Mouse (Mus musculus): ENCODE results near the gene Tnk1. TPM values are rescaled to one million over a fixed set of nuclear protein-coding genes. Genes with fewer than 3 reads are reported as not detected.

Gene Tnk1
- total RNA-seq, 4 experiments from 2014 or later = not detected

- peak in 1 of 2 experiments; percentile 60 for DNase-seq (ENCODE audit: low spot score in 2 of 2)
These were observed 54.5 kb downstream of the Tnk1 start for GRCm38 (mm10) chr11:69803786-69804651.

- no peak for DNase-seq (ENCODE audit: low spot score in 2 of 2)
These were observed 55.2 kb downstream of the Tnk1 start for GRCm38 (mm10) chr11:69803328-69803727.

- DNase-seq (ENCODE audit: low spot score in 2 of 2) = peak; percentile 53 to 66
These were observed 55.9 kb downstream of the Tnk1 start for GRCm38 (mm10) chr11:69802648-69803105.

GRCm38 (mm10) chr11:69801379-69801977 is 57.1 kb downstream of the Tnk1 start, which contains the start of gene Fgf11:
Gene Fgf11, minus strand, starts transcription at chr11:69801857.
- DNase-seq (ENCODE audit: low spot score in 2 of 2) = no peak

Small RNAs within 50 kb of the gene (microRNA-seq; reads per million reads assigned to microRNA genes)
- 0 reads per million in 2 experiments for gene Mir6924

Other genes with a start within 250 kb of the Tnk1 start
- under 1 TPM in 2 of 4 experiments, not detected in 2; 0.59 to 0.92 TPM for gene Shbg, start 240.8 kb downstream of the Tnk1 start, total RNA-seq (2022)
- gene Sat2, start 236.7 kb downstream of the Tnk1 start, total RNA-seq (2022) = 10 to 100 TPM; 13.3 to 19.2 (median 14.8) TPM
- 100 to 1,000 TPM; 132 to 154 (median 139) TPM for gene Fxr2, start 225.7 kb downstream of the Tnk1 start, total RNA-seq (2022)
- not detected for gene Sox15, start 203.4 kb downstream of the Tnk1 start, total RNA-seq (2022)
- 10 to 100 TPM; 51.3 to 60.6 (median 56.8) TPM for gene Mpdu1, start 196.1 kb downstream of the Tnk1 start, total RNA-seq (2022)
- 100 to 1,000 TPM in 1 of 4 experiments, 10 to 100 TPM in 3; 10.8 to 113 (median 55.2) TPM for gene Cd68, start 192.6 kb downstream of the Tnk1 start, total RNA-seq (2022)
- gene Eif4a1, start 186.3 kb downstream of the Tnk1 start, total RNA-seq (2022) = 100 to 1,000 TPM; 319 to 328 (median 325) TPM
- 100 to 1,000 TPM in 3 of 4 experiments, 10 to 100 TPM in 1; 82.9 to 123 (median 105) TPM for gene Senp3, start 176.6 kb downstream of the Tnk1 start, total RNA-seq (2022)
- 1 to 10 TPM; 2.9 to 3.8 (median 3.2) TPM for gene Tnfsf13, start 172.9 kb downstream of the Tnk1 start, total RNA-seq (2022)
- gene Tnfsf12, start 162.9 kb downstream of the Tnk1 start, total RNA-seq (2022) = 10 to 100 TPM in 3 of 4 experiments, 1 to 10 TPM in 1; 9.5 to 17.3 (median 14.4) TPM
- 1 to 10 TPM in 3 of 4 experiments, under 1 TPM in 1; 0.83 to 2.2 (median 1.3) TPM for gene Tnfsfm13, start 162.6 kb downstream of the Tnk1 start, total RNA-seq (2022)
- 10 to 100 TPM; 53.8 to 60.8 (median 59.1) TPM for gene Polr2a, start 100.1 kb downstream of the Tnk1 start, total RNA-seq (2022)
- gene Slc35g3, start 96.8 kb downstream of the Tnk1 start, total RNA-seq (2022) = not detected
- gene Zbtb4, start 92.8 kb downstream of the Tnk1 start, total RNA-seq (2022) = 100 to 1,000 TPM; 121 to 145 (median 129) TPM
- 1 to 10 TPM in 3 of 4 experiments, under 1 TPM in 1; 0.49 to 2.2 (median 1.1) TPM for gene Chrnb1, start 62.8 kb downstream of the Tnk1 start, total RNA-seq (2022)
- gene Fgf11, start 56.9 kb downstream of the Tnk1 start, total RNA-seq (2022) = 10 to 100 TPM; 26.1 to 36.5 (median 30.6) TPM
- gene Tmem102, start 53.1 kb downstream of the Tnk1 start, total RNA-seq (2022) = under 1 TPM in 2 of 4 experiments, not detected in 2; 0.17 to 0.47 TPM
- not detected for gene Gm39566, start 43.4 kb downstream of the Tnk1 start, total RNA-seq (2022)
- not detected for gene Spem2, start 40.3 kb downstream of the Tnk1 start, total RNA-seq (2022)
- under 1 TPM in 2 of 4 experiments, not detected in 2; 0.31 to 0.75 TPM for gene Spem1, start 36.5 kb downstream of the Tnk1 start, total RNA-seq (2022)
- gene Nlgn2, start 20.9 kb downstream of the Tnk1 start, total RNA-seq (2022) = 100 to 1,000 TPM; 189 to 200 (median 199) TPM
- 100 to 1,000 TPM; 113 to 131 (median 121) TPM for gene Tmem256, start 20.2 kb downstream of the Tnk1 start, total RNA-seq (2022)
- 10 to 100 TPM; 17.1 to 21.8 (median 20.0) TPM for gene Plscr3, start 12.4 kb downstream of the Tnk1 start, total RNA-seq (2022)
- not detected for gene Tmem95, start 19.3 kb upstream of the Tnk1 start, total RNA-seq (2022)
- 1 to 10 TPM; 1.4 to 2.8 (median 1.6) TPM for gene Kctd11, start 22.7 kb upstream of the Tnk1 start, total RNA-seq (2022)
- gene Acap1, start 36.8 kb upstream of the Tnk1 start, total RNA-seq (2022) = under 1 TPM in 2 of 4 experiments, not detected in 2; 0.14 to 0.34 TPM
- gene 2810408A11Rik, start 42.3 kb upstream of the Tnk1 start, total RNA-seq (2022) = under 1 TPM in 2 of 4 experiments, not detected in 2; 0.64 to 0.72 TPM
- 100 to 1,000 TPM in 3 of 4 experiments, 10 to 100 TPM in 1; 92.4 to 126 (median 112) TPM for gene Neurl4, start 42.3 kb upstream of the Tnk1 start, total RNA-seq (2022)
- gene Gps2, start 55.2 kb upstream of the Tnk1 start, total RNA-seq (2022) = 10 to 100 TPM; 28.2 to 44.5 (median 38.4) TPM
- 100 to 1,000 TPM; 395 to 425 (median 420) TPM for gene Eif5a, start 63.2 kb upstream of the Tnk1 start, total RNA-seq (2022)
- gene Ybx2, start 77.1 kb upstream of the Tnk1 start, total RNA-seq (2022) = 10 to 100 TPM; 10.6 to 18.7 (median 13.9) TPM
- 1 to 10 TPM; 3.0 to 4.6 (median 3.8) TPM for gene Slc2a4, start 89.5 kb upstream of the Tnk1 start, total RNA-seq (2022)
- gene Cldn7, start 106.0 kb upstream of the Tnk1 start, total RNA-seq (2022) = not detected
- 100 to 1,000 TPM; 108 to 123 (median 119) TPM for gene Ctdnep1, start 122.4 kb upstream of the Tnk1 start, total RNA-seq (2022)
- gene Elp5, start 123.8 kb upstream of the Tnk1 start, total RNA-seq (2022) = 10 to 100 TPM; 69.7 to 96.0 (median 77.7) TPM
- gene Gabarap, start 132.4 kb upstream of the Tnk1 start, total RNA-seq (2022) = 100 to 1,000 TPM; 232 to 255 (median 246) TPM
- 10 to 100 TPM; 45.2 to 59.7 (median 49.7) TPM for gene Phf23, start 137.0 kb upstream of the Tnk1 start, total RNA-seq (2022)
- gene Dvl2, start 141.9 kb upstream of the Tnk1 start, total RNA-seq (2022) = 10 to 100 TPM; 35.4 to 54.0 (median 41.6) TPM
- 10 to 100 TPM; 60.3 to 69.1 (median 64.8) TPM for gene Acadvl, start 156.7 kb upstream of the Tnk1 start, total RNA-seq (2022)
- gene Dlg4, start 158.2 kb upstream of the Tnk1 start, total RNA-seq (2022) = 100 to 1,000 TPM; 730 to 858 (median 789) TPM
- 1 to 10 TPM in 1 of 4 experiments, under 1 TPM in 3; 0.79 to 3.0 (median 0.90) TPM for gene Asgr1, start 195.4 kb upstream of the Tnk1 start, total RNA-seq (2022)
- under 1 TPM in 1 of 4 experiments, not detected in 3; 0.32 TPM for gene Asgr2, start 233.9 kb upstream of the Tnk1 start, total RNA-seq (2022)